Mouse (Mus musculus): ENCODE data around the gene Gdf7. TPM values are rescaled to one million over a fixed set of nuclear protein-coding genes. Genes with fewer than 3 reads are reported as not detected.

Gene Gdf7
- total RNA-seq, 2 experiments from 2014 or later, result not detected

DNA sequence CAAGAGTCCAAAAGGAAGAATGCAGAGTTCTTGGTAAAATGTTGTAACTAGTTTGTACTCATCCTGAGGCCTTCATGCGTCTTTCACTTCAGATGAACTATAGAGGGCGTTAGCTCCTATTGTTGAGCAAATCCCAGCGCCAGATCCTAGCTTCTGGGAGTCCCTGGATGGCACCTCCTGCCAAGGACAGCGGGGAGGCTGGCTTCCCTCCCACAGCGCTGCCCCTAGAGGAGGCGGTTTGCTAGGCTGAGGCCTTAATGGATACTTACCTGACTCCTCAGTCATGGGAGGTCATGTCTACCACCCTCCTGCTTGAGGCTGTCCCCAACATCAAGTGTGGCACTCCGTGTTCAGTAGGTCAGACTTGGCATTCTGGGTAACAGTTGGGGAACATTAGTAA lies 27.5 kb upstream of the Gdf7 start:
- ATAC-seq (replicated peaks; ENCODE audit: poor library complexity, severe bottlenecking), result no peak

DNA sequence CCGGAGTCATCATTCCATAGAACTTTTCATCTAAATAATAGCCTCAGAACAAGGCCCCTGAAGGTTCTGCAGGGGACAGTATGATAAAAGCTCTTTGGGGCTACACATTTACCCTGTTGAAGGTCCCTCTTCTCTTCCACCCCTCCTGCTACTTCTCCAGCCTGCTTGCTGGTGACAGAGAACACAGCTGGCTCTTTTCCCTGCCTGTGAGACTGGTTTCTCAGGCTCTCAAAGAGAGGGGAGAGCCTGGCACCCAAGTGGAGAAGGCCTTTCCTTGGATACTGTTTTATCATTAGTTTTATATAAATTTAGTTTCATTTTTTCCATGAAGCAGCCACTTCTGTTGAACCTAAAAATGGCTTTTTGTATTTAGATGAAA lies 25.9 kb upstream of the Gdf7 start:
- ATAC-seq (replicated peaks; ENCODE audit: poor library complexity, severe bottlenecking), result no peak

DNA sequence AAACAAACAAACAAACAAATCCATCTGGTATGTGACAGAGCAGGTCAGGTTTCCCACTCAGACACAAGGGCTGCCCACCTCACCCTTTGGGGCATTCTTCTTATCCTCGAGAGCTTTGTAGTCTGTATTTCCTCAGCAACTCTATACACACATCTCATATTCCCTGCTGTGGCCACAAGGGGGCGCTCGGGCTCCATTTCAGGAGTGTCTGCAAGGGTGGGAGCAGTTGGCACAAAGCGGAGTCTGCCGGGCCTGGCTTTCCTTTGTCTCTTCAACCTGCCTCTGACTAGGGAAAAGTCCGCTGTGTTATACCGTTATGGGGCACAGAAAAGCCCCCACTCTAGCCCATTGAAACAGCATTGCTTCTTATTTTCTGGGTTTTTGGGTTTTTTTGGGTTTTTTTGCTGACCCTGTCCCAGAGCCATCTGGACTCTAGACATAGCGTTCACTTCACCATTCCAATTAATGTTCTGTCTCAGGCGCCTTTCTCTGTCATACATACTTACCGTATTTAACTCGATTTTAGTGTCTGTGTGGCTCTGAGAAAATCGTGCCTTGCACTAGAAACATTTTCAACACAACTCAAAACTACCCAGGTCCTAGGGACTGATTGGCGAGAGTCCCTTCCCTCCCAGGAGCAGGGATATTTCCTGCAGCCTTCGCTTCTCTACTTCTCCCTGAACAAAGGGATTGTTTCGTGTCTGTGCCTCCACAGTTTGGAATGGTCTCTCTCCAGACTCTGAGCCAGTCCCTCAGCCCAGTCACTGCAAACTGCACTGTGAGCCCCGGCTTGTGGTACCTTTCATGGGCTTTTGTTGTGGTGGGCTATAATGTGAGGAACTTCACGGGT lies 25.3 kb upstream of the Gdf7 start:
- ATAC-seq (replicated peaks; ENCODE audit: poor library complexity, severe bottlenecking), result peak; percentile 90

DNA sequence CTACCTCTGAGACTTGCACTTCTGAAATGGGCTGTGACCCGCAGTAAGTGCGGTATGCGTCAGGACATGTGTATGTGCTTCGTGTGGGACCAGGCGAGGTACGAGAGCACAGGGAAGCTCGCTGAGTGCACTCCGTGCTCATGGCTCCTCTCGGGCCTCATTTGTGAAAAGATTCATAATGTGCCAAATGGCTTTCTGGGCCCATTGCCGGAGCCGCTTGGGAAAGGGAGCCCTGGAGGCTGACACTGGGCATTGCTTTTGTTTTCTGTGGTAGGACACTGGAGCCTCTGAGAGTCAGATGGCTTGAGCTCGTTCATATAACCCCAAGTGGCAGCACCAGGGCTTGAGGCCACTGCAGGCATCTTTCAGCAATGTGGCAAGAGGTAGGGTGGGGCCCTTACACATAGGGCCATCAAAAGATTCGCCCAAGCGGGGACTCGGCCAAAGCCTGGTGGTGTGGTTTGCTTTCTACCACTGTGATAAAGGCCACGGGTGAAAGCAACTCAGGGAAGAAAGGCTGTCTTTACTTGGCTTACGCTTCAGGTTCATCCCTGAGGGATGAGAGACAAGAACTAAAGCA lies 24.3 kb upstream of the Gdf7 start:
- no peak for ATAC-seq (replicated peaks; ENCODE audit: poor library complexity, severe bottlenecking)

DNA sequence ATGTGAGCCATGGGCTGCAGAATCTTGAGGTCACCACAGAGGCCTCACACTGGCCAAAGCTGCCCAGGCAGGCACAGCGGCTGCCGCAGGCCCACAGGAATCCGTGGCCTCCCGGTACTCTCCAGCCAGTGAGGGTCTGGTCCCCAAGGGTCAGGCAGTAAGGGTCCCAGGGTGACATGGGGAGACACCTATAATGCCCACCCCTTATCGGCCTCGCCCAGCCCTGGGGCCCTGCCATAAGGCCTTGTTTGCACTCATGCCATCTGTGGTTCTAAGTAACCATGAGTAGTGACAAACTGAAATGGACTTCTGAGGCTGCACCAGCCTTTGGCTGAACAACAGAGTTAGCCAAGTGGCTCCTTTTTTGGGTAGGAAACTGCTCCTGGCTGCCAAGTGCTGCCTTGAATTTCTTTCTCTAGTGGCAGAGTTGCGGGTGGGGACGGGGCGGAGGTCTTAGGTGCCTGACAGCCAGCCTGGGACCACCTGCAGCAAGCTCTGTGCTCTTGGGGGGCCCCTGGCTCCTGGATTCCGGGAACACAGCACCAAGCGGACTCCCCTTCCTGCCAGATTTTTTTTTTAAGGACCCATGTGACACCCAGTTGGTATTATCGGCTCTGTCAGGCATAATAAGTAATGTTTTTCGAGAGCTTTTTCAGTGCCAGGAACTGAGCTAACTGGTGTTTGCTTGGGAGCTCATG lies 23.6 kb upstream of the Gdf7 start:
- ATAC-seq (replicated peaks; ENCODE audit: poor library complexity, severe bottlenecking), result no peak

DNA sequence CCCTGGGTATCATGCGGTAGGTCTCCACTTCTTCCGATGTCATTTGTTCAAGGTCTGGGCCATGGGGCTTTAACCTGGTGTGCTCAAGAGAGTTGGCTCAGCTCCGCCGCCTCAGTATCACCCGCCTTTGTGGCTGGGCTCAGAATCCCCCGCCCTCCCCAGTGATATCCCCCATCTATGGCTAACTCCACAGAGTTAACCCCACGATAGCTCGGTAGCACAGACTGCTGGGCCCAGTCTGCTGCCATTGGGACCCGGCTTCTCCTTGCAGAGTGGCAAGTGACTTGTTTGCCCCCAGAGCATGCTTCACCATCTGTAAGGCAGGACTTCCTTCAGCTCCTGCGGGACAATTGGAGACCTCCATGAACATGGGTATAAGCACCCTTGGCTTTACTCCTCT lies 22.3 kb upstream of the Gdf7 start:
- ATAC-seq (replicated peaks; ENCODE audit: poor library complexity, severe bottlenecking), result no peak

DNA sequence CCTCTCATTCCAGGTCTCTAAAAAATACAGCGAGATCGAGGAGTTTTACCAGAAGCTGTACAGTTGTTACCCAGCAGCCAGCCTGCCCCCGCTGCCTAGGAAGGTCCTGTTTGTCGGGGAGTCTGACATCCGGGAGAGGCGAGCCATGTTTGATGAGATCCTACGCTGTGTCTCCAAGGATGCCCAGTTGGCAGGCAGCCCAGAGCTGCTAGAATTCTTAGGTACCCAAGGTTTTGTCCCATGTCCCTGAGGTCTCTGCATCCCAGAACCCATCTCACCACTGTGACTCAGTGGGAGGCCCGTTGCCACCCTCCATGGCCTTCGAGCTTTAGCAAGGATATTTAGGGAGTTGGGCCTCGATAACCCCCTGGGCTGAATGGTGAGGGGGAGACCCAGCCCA lies 19.8 kb upstream of the Gdf7 start:
- no peak for ATAC-seq (replicated peaks; ENCODE audit: poor library complexity, severe bottlenecking)

DNA sequence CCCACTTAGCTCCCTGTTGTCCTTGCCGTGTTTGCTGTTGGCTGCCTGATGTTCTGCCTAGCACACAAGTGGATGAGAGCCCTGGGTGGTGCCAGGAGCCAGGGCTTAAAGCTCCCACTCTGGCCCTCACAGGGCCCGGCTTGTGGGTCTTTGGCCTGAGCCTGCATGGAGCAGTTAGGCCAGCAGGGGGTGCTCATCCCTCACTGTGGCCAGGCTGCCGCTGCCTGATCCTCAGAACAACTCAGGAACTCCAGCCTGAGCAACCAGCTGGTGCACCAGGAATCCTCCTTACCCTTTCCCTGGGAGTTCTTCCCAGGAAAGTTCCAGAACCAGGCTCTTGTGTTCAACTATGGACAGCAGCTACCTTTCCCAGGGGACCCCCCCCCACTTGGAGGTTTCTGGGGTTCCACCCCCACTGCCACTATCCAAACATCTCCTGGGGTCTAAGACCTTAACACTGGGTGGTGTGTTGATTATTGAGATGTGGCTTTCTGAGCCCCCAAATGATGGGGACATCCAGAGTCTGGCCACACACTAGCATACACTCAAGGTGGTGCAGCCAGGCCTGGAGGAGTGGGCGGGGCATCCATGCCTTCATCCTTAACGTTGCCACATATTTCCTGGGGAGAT lies 18.4 kb upstream of the Gdf7 start:
- ATAC-seq (replicated peaks; ENCODE audit: poor library complexity, severe bottlenecking), result peak; percentile 91

DNA sequence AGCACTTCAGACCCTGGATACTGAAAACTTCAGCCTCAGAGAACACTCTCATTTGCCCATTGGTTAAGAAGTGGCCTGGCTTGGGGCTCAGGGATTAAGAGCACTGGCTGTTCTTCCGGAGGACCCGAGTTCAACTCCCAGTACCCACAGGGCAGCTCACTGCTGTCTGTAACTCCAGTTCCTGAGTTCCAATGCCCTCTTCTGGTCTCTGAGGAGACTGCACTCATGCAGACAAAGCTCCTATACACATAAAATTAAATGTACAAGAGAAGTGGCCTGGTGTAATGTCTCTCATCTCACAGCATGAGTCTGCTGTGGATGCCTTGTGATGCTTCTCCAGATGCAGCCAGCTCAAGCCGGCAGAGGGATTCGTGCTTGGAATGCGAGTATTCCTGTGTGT lies 14.8 kb upstream of the Gdf7 start:
- no peak for ATAC-seq (replicated peaks; ENCODE audit: poor library complexity, severe bottlenecking)

DNA sequence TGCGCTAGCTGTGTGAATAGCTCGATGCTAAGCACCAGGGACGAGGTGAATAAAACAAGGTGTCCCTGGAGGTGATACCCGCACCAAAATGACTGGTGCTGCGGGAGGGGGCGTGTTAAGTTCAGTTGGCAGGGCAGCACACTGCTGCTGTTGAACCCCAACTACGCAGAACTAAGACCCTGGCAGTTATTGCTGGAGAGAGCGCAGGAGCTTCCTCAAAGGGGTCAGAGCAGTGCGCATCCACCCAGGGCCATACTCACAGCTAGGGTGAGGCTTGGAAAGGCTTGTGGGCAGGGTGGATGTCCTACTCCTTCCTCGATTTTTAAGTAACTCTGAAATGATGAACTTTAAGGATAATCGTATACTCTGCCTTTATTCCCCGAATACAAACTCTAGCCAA lies 12.0 kb upstream of the Gdf7 start:
- peak; percentile 55 for ATAC-seq (replicated peaks; ENCODE audit: poor library complexity, severe bottlenecking)

DNA sequence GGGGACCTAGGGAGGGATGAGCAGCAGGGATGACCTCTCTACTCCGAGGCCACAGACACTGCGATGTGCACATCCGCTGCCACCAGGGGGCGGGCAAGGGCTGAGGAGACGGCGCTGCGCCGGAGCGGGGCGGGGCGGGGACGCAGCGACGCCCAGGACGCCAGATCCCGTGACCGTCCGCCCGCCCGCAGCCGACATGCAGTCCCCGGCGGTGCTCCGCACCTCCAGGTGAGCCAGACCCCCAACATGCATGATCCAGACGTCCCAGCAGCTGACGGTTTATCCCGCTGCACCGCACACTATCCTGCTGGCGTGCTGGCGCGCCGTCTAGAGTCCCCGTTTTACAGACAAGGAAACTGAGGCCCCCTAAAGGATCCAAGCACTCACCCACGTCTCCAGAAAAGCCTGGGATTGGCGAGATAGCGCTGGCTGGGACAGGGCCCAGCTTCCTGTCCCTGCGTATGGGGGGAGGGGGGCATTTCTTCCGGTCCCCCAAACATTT lies 11.6 kb upstream of the Gdf7 start, which contains the start of gene Hs1bp3:
TSS of gene Hs1bp3 (plus strand) at position 163 of the 502 bp plus-strand sequence.
- ATAC-seq (replicated peaks; ENCODE audit: poor library complexity, severe bottlenecking), result peak; percentile 91

DNA sequence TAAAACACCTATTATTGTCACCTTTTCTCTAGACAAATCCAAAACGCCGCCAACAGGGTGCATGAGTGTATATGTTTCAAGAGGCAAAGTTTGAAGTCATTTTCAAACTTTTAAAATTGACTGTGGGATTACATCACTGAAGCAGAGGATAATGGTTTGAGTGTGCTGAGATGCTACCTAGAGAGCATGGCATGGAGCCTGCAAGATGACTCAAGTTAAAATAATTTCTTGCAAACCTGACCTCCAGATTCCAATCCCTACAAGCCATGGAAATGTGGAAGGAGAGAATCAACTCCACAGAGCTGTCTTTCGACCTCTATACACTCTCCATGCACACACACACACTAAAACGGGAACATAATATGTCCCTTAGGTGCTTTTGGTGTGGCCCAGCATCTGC lies 10.5 kb upstream of the Gdf7 start:
- ATAC-seq (replicated peaks; ENCODE audit: poor library complexity, severe bottlenecking), result no peak

DNA sequence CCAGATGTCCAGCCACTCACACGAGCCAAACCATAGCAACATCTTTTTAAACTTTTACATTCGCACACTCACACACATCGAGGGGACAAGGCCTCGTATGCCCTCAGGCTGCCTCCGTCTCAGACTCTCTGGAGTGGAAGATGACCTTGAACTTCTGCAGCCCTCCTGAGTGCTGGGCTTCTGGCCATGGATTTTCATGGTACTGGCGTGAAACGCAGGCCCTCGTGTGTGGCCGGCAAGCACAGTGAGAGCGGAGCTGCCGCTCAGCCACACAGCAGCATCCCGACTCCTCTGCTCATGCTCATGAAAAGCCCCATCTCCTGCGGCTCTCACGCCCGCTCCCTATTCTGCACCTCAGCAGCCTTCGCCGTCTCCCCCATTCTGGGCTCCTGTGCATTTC lies 9.2 kb upstream of the Gdf7 start:
- ATAC-seq (replicated peaks; ENCODE audit: poor library complexity, severe bottlenecking), result no peak

DNA sequence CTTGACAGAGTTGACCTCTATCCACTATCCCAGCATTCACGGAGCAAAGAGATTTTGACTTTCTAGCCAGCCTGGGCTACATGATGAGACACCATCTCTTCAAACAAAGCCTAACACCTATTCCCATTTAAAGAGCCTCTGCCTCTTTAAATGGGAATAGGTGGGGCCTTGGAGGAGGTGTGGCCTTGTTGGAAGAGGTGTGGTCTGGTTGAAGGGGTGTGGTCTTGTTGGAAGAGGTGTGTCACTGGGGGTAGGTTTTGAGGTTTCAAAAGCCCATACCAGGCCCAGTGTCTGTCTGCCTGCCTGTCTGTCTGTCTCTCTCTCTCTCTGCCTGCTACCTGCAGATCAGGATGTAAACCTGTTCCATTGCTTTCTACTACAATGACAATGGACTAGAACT lies 5.2 kb upstream of the Gdf7 start:
- peak; percentile 45; the same call in 1 of the 2 replicates for ATAC-seq (replicated peaks; ENCODE audit: poor library complexity, severe bottlenecking)

DNA sequence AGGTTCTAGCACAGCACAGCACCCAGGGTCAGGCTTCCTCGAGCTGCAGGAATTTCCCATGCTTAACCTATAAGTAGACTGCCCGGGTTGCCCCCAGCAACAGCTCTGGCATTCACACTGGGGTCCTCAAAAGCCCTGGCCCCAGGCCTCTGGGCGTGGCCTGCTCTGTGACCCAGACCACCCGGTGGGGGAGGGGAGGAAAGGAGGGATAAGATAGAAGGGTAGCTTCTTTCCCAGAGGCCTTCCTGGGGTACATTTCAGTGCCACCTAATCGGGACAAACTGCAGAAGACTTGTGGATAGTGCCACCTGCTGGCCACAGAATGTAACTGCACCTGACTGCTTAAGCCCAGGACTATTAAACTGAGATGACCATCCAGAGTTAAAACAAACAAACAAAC lies 4.7 kb upstream of the Gdf7 start:
- ATAC-seq (replicated peaks; ENCODE audit: poor library complexity, severe bottlenecking), result peak; percentile 53

DNA sequence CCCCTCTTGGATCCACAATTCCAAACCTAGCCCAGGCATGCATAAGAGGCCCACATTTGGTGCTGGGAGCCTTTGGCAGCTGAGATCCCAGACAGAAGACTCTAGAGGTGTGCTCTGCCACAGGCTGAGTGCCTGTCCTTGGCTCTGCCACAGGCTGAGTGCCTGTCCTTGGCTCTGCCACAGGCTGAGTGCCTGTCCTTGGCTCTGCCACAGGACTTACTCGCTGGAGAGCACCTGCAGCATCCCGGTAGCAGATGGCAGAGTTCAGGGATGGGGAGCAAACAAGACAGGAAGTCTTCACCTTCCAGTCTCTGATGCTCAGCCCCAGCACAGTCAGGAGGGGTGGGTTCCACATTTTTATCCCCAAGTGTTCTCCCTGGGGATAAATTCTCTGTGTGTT lies 3.5 kb upstream of the Gdf7 start:
- ATAC-seq (replicated peaks; ENCODE audit: poor library complexity, severe bottlenecking), result no peak

DNA sequence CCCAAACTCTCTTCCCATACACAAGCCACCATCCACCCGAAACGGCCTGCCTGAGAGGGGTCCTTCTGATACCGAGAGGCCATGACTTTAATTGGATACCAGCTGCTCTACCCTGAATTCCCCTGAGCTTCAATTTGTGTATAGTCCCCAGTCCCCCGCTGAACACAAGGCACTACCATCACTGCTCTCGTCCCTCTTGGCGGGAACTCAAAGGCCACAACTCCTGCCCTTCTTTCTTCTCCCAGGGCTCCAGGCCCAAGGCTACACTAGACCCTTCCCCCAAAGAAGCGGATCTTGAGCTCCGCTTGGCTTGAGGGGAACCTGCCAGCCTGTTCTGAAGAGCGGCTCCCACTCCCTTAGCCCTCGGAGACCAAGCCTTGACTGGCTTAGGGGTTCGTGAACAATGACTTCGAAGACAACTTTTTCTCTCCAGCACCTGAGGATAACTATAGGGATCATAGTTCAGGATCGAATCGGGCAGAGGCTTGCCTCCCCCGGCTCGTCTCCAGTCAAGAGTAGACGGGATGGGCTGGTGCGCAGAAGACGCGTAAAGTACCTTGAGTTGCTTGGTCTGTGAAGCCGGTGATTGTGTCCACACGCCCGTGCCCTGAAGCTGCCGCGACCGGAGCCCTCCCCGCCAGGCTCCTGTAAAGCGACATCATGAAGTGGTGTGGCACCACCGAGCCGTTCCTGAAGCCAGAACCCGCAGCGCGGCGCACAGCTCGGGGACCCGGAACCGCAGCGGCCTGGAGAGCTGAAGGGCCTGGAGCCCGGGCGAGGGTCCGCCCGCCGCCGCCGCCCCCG lies 541 bp downstream of the Gdf7 start:
- 0 out of 2 replicates have a peak, but pooled peaks have one; percentile 3 for ATAC-seq (replicated peaks; ENCODE audit: poor library complexity, severe bottlenecking)

DNA sequence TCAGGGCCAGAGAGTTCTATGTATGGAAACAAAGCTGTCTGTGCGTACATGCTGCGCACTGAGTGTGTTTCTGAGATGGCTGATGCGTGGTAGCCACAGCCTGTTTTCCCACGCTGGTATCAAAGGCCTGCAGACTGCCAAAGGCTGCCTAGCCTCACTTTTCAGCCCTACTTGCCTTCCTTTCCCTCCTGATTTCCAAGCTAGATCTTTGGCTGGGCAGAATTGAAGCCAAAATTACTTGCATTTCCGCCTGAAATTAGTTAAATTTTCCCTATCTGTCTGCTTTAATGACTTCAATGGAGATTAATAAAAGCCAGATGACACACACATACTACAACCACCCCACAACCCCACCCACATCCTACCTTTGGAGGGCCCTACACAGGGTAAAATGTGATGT lies 1.2 kb downstream of the Gdf7 start:
- ATAC-seq (replicated peaks; ENCODE audit: poor library complexity, severe bottlenecking), result no peak

DNA sequence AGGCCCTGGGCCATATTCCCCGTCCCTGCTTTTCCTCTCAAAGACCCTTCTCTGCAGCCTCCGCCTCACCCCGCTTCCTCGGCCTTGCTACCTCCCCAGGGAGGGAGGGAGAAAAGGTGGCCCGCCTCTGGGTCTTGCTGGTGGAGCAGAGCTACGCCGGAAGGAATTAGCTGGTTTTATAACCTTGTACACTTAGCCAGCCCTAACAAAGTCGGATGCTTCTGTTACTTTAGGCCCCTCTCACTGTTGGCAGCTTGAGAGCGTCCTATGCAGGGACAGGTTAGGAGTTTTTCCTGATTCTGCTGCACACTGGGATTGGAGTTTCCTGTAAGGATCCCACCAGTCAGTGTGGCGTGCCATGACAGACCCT lies 1.7 kb downstream of the Gdf7 start:
- ATAC-seq (replicated peaks; ENCODE audit: poor library complexity, severe bottlenecking), result no peak

Measured in granulocyte monocyte progenitor cell, adult 5-6 weeks (primary cell).